In the genomic region with DNA sequence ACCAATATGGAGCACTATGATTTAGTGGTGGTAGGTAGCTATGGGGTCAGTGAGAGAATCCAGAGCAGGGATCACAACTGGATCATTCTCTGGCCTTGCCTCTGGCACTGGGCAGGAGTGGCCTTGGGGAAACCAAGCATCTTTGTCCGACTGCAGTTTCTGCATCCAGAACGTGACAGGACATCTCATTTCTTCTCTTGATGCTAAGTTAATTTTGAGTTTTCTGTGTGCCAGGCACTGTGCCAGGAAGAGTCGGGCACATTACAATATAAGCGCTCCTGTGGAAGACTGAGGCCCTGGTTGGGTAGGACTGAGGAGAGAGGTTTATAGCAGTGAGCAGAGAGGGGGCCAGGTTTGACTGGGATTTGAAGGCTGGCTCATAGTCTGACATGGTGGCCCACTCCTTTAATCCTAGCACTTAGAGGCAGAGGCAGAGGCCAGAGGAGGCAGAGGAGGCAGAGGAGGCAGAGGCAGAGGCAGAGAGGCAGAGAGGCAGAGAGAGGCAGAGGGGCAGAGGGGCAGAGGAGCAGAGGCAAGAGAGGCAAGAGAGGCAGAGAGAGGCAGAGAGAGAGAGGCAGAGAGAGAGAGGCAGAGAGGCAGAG, we compare ENCODE assay signal across 29 mouse cellular contexts. TPM values are rescaled to one million over a fixed set of nuclear protein-coding genes. Genes with fewer than 3 reads are reported as not detected.
DNase-seq lines count a peak whose midpoint lies in the region; ATAC-seq and TF ChIP-seq lines count a peak whose summit lies in the region.
"Had no signal": no experiment of that assay in that cellular context is flagged by ENCODE, and none has a peak within 500 bp of the region (broad histone marks: within the 10 kb centered on the region; RNA-seq: fewer than 3 reads in every experiment).

No protein-coding gene starts in this region.

- no peak for ATAC-seq in hindbrain, embryonic 13.5 days (ENCODE audit: low FRiP score)
- ATAC-seq in hindbrain, embryonic 16.5 days = no peak
- no peak for ATAC-seq in midbrain, embryonic 11.5 days (ENCODE audit: low FRiP score)
- ATAC-seq in erythroid progenitor cell, adult 5-6 weeks (replicated peaks; ENCODE audit: low FRiP score, poor library complexity, severe bottlenecking) = no peak
- ATAC-seq: intestine, embryonic 15.5 days; lung, postnatal 0 days had no signal

- no peak overlapping the region for H3K4me2 ChIP-seq in hindbrain, embryonic 13.5 days
- H3K4me2 ChIP-seq in hindbrain, embryonic 16.5 days (ENCODE audit: low read length) = no peak overlapping the region
- H3K4me2 ChIP-seq in midbrain, embryonic 11.5 days = no peak overlapping the region
- peak overlapping the region; percentile 38 for H3K4me2 ChIP-seq in myocyte (ENCODE audit: low read depth)
- H3K4me2 ChIP-seq: forebrain, embryonic 15.5 days; intestine, embryonic 15.5 days; neural tube, embryonic 12.5 days had no signal

- H3K79me2 ChIP-seq in myocyte (ENCODE audit: control insufficient read depth, insufficient read depth) = no peaks in the 10 kb centered on the region

- no peak overlapping the region for H3K4me3 ChIP-seq in hindbrain, embryonic 13.5 days
- no peak overlapping the region for H3K4me3 ChIP-seq in hindbrain, embryonic 16.5 days (ENCODE audit: low read length)
- H3K4me3 ChIP-seq in midbrain, embryonic 11.5 days (ENCODE audit: low read depth, low read length) = no peak overlapping the region
- H3K4me3 ChIP-seq in myocyte = no peak overlapping the region
- H3K4me3 ChIP-seq: forebrain, embryonic 15.5 days; gastrocnemius, adult 2 months; intestine, embryonic 15.5 days; neural tube, embryonic 12.5 days had no signal

- DNase-seq in testis, postnatal 10 days (ENCODE audit: low spot score) = peak; percentile 35
- DNase-seq in testis, postnatal 14 days (ENCODE audit: low spot score) = no peak
- DNase-seq in midbrain, embryonic 11.5 days (ENCODE audit: low spot score, missing footprints) = peak; percentile 72
- DNase-seq: adrenal gland, postnatal 10 days; cerebellum, adult 11 months; embryo, embryonic 11 days; gastrocnemius, adult 2 months; heart, postnatal 36 days; kidney, postnatal 4 days; right cerebral cortex, adult 18-20 months; thymus, postnatal 14 days had no signal

- H3K9me3 ChIP-seq in hindbrain, embryonic 13.5 days = no peaks in the 10 kb centered on the region
- H3K9me3 ChIP-seq in hindbrain, embryonic 16.5 days (ENCODE audit: control insufficient read depth, low read length) = no peaks in the 10 kb centered on the region
- H3K9me3 ChIP-seq in midbrain, embryonic 11.5 days (ENCODE audit: control insufficient read depth, low read length) = no peaks in the 10 kb centered on the region
- H3K9me3 ChIP-seq: forebrain, embryonic 15.5 days; intestine, embryonic 15.5 days; neural tube, embryonic 12.5 days had no signal

- TF ChIP-seq POLR2A in myocyte (IDR thresholded peaks at IDR 0.05; ENCODE audit: insufficient read length, low read depth) = no peak

- H3ac ChIP-seq in myocyte (ENCODE audit: control insufficient read depth, insufficient read length) = no peak overlapping the region

- H3K9ac ChIP-seq in hindbrain, embryonic 13.5 days = no peak overlapping the region
- no peak overlapping the region for H3K9ac ChIP-seq in hindbrain, embryonic 16.5 days (ENCODE audit: low read depth, low read length)
- H3K9ac ChIP-seq in midbrain, embryonic 11.5 days (ENCODE audit: low read length) = 0 out of 2 replicates have a peak overlapping the region, but pooled peaks have one; percentile 9
- H3K9ac ChIP-seq: forebrain, embryonic 15.5 days; intestine, embryonic 15.5 days; neural tube, embryonic 12.5 days had no signal

- 85% methylated on average over 4 of the region's 4 CpGs for WGBS in hindbrain, embryonic 13.5 days
- WGBS in hindbrain, embryonic 16.5 days = 79% methylated on average over 4 of the region's 4 CpGs
- WGBS in midbrain, embryonic 11.5 days = 80% methylated on average over 4 of the region's 4 CpGs

- peaks cover 9% of the 10 kb centered on the region; the same call in 1 of the 2 replicates for H3K27me3 ChIP-seq in hindbrain, embryonic 13.5 days
- H3K27me3 ChIP-seq in hindbrain, embryonic 16.5 days (replicated peaks; ENCODE audit: control insufficient read depth, insufficient read depth, low read length) = 0 out of 2 replicates have a peak, but pooled peaks cover 2% of the 10 kb centered on the region
- H3K27me3 ChIP-seq in midbrain, embryonic 11.5 days (ENCODE audit: control insufficient read depth, insufficient read depth, low read length) = peaks cover 11% of the 10 kb centered on the region
- H3K27me3 ChIP-seq in myocyte (ENCODE audit: control insufficient read depth, insufficient read depth, insufficient read length) = peaks cover 21% of the 10 kb centered on the region
- H3K27me3 ChIP-seq: intestine, embryonic 15.5 days had no signal

- peak overlapping the region; percentile 70; the same call in 1 of the 2 replicates for H3K27ac ChIP-seq in hindbrain, embryonic 13.5 days
- H3K27ac ChIP-seq in hindbrain, embryonic 16.5 days (ENCODE audit: low read depth, low read length) = no peak overlapping the region; the same call in 1 of the 2 replicates
- no peak overlapping the region for H3K27ac ChIP-seq in midbrain, embryonic 11.5 days (ENCODE audit: low read depth, low read length)
- H3K27ac ChIP-seq: gastrocnemius, adult 2 months; intestine, embryonic 15.5 days; neural tube, embryonic 12.5 days; stomach, postnatal 0 days had no signal

- H3K4me1 ChIP-seq in hindbrain, embryonic 13.5 days (replicated peaks) = peaks cover 32% of the 10 kb centered on the region
- peaks cover 15% of the 10 kb centered on the region for H3K4me1 ChIP-seq in hindbrain, embryonic 16.5 days (ENCODE audit: control insufficient read depth, insufficient read depth, low read depth, low read length)
- peaks cover 25% of the 10 kb centered on the region for H3K4me1 ChIP-seq in midbrain, embryonic 11.5 days (ENCODE audit: control insufficient read depth, insufficient read depth, low read length)
- H3K4me1 ChIP-seq: intestine, embryonic 15.5 days had no signal

- no peaks in the 10 kb centered on the region for H3K36me3 ChIP-seq in hindbrain, embryonic 13.5 days
- H3K36me3 ChIP-seq in hindbrain, embryonic 16.5 days (ENCODE audit: control insufficient read depth, insufficient read depth, low read length) = no peaks in the 10 kb centered on the region
- H3K36me3 ChIP-seq in midbrain, embryonic 11.5 days (ENCODE audit: control insufficient read depth, insufficient read depth, low read length) = no peaks in the 10 kb centered on the region
- H3K36me3 ChIP-seq in myocyte (ENCODE audit: control insufficient read depth, insufficient read depth) = no peaks in the 10 kb centered on the region
- H3K36me3 ChIP-seq: forebrain, embryonic 15.5 days; intestine, embryonic 15.5 days; neural tube, embryonic 12.5 days had no signal

TF ChIP-seq in myocyte, 11 proteins besides CTCF, POLR2A, EP300 and RAD21:
- TF ChIP-seq SRF (IDR thresholded peaks at IDR 0.05; ENCODE audit: control insufficient read depth, insufficient read length, low read depth) (no peak), POLR2AphosphoS2 (IDR thresholded peaks at IDR 0.05; ENCODE audit: insufficient read length, low read depth) (no peak), USF1 (IDR thresholded peaks at IDR 0.05; ENCODE audit: low read depth) (no peak), MAX (IDR thresholded peaks at IDR 0.05; ENCODE audit: low read depth) (no peak), TCF12 (IDR thresholded peaks at IDR 0.05; ENCODE audit: insufficient read depth, poor library complexity, severe bottlenecking) (no peak), REST (IDR thresholded peaks at IDR 0.05; ENCODE audit: insufficient read depth, insufficient read length) (no peak), CEBPB (IDR thresholded peaks at IDR 0.05; ENCODE audit: insufficient read depth, poor library complexity, severe bottlenecking) (no peak), E2F4 (IDR thresholded peaks at IDR 0.05; ENCODE audit: insufficient read depth) (no peak), MYOG (IDR thresholded peaks at IDR 0.05; ENCODE audit: control insufficient read depth in 1 of 3, insufficient read depth in 1 of 3, insufficient read length in 2 of 3, low read depth in 2 of 3) (no peak), TCF3 (IDR thresholded peaks at IDR 0.05; ENCODE audit: insufficient read length, low read depth) (no peak), MYOD1 (IDR thresholded peaks at IDR 0.05; ENCODE audit: control insufficient read depth in 1 of 3, insufficient read length in 2 of 3, low read depth in 2 of 3) (no peak)

RNA-seq across cellular contexts. Expression of a gene that starts 19.4 kb away (rescaled TPM):
- polyA plus RNA-seq in hindbrain, embryonic 13.5 days (2015; fragmentation: Nextera tagmentation; extraction: Ambion mirVana) = not detected in 2 replicates
- not detected in 2 replicates for polyA plus RNA-seq in hindbrain, embryonic 16.5 days (2015; fragmentation: Nextera tagmentation; extraction: Ambion mirVana)
- polyA plus RNA-seq in midbrain, embryonic 11.5 days (2014; fragmentation: Nextera tagmentation; extraction: Ambion mirVana) = 0.15 TPM in 1 of 2 replicates, not detected in the other
- not detected for polyA plus RNA-seq in myocyte (2012; fragmentation: generic; extraction: Trizol)
- not detected in 2 replicates for total RNA-seq in erythroid progenitor cell, adult 5-6 weeks (2015; ENCODE audit: low replicate concordance)
- total RNA-seq in erythroid progenitor cell, adult 5-6 weeks (2017; ENCODE audit: low replicate concordance) = not detected in 2 replicates
- total RNA-seq: adrenal gland, postnatal 10 days; gastrocnemius, adult 2 months; granulocyte monocyte progenitor cell, adult 5-6 weeks; heart, postnatal 36 days; layer of hippocampus, postnatal 10 days; left cerebral cortex, postnatal 10 days; monocyte, adult 5-6 weeks had no signal
- polyA plus RNA-seq: brain, embryonic 14.5 days; forebrain, embryonic 15.5 days; heart, embryonic 14.5 days; intestine, embryonic 15.5 days; kidney, embryonic 14.5 days; limb, embryonic 14.5 days; liver, embryonic 16.5 days; lung, postnatal 0 days; neural tube, embryonic 12.5 days; stomach, postnatal 0 days had no signal

RNA-seq across cellular contexts. Expression of a gene that starts 56.3 kb away (rescaled TPM):
- polyA plus RNA-seq in hindbrain, embryonic 13.5 days (2015; fragmentation: Nextera tagmentation; extraction: Ambion mirVana) = 17.5 and 18.3 TPM in 2 replicates
- 15.1 and 17.1 TPM in 2 replicates for polyA plus RNA-seq in hindbrain, embryonic 16.5 days (2015; fragmentation: Nextera tagmentation; extraction: Ambion mirVana)
- 26.4 and 27.1 TPM in 2 replicates for polyA plus RNA-seq in midbrain, embryonic 11.5 days (2014; fragmentation: Nextera tagmentation; extraction: Ambion mirVana)
- 9.5 TPM for polyA plus RNA-seq in myocyte (2012; fragmentation: generic; extraction: Trizol)
- total RNA-seq in erythroid progenitor cell, adult 5-6 weeks (2015; ENCODE audit: low replicate concordance) = 5.4 and 13.0 TPM in 2 replicates
- 5.6 and 5.7 TPM in 2 replicates for total RNA-seq in erythroid progenitor cell, adult 5-6 weeks (2017; ENCODE audit: low replicate concordance)
